Mouse (Mus musculus) monocyte, adult 2 months (primary cell): ENCODE measurements around the gene Ing4.
A peak's percentile ranks its signal among the peaks of the same experiment; 100 is the strongest.

Experiments used
- DNase-seq, 2 experiments: peaks; one replicate each; pipeline ENCODE4 v3.0.0; 2022; ENCODE audit warnings: low spot score in 2 of 2, low read depth in 1 of 2

Gene Ing4

DNA sequence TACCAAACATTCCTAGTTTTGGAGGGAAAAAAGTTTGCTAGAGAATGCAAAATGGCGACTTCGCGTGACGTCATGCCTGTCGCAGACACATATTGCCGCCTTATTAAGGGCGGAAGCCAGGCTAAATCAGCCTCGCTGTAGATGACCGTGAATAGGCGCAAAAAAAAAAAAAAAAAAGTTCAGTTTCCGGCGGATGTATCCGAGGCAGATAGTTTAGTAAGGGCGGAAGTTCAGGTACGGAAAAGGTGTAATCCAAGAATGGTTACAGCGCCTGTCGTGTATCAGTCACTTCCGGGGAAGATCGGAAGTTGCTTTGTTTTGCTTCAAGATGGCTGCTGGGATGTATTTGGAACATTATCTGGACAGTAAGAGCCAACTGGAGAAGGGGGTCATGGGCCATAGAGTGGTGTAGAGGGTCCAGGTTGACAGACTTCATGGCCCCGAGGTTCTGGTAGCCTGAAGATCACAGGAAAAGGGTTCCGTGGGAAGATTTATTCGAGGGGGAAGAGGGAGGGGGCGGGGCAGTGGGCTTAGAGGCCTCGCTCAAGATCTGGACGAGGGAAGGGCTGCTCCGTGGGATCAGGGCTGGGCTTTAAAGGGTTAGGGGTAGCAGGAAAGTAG is at the start of gene Ing4:
Gene Ing4 (plus strand): TSS at position 228 of the 621 bp plus-strand sequence.
- DNase-seq: peak; percentile 69 to 70

DNA sequence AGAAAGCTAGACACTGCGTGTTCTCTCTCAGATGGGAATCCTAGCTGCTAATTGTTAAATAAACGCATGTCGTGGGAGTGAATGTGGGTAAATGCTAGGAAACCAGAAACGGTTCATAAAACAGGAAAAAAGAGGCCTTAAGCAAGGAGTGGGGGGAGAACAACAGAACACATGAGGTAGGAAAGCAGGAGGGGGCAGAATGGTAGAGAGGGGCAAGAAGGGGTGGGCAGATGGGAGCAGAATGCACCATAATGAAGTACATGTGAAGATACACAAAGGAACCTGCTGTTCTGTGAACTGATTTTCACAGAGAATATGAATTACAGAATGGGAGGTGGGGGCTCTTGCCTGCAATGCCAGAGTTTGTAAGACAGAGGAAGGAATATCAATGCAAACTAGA is 47.3 kb upstream of the Ing4 start:
- DNase-seq: no peak

DNA sequence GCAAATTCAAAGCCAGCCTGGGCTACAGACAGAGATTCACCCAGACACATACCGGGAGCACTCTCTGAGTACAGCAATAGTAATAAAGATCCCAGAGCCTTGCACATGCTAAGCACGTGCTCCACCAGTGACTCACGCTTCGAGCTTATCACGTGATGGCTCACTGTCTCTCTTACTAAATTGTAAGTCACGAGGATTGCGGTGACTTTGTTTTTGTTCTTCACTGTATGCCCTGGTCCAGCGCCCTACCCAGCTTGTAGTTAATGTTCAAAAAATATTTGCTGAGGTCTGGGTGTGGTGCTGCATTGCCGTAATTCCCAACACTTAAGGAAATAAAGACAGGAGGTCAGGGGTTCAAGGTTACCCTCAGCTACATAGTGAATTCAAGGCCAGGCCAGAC is 46.2 kb upstream of the Ing4 start:
- DNase-seq: no peak

DNA sequence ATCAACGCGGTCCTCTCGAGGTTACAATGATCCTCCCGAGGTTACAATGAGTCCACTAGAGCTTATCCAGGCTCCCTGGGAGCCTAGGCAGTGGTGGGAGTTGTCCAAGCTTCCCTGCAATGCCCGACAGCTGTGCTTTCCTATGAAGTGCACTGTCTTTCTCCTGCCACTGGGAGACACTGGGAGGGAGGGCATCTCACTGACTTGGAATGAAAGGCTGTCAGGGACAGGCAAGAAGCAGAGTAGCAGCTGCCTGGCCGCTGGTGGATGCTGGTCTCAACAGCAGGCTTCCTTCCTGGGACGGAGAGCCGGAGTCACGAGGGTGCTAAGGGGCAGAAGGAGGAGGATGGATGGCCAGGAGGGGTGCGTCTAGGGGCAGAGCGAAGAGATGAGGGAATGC is 45.7 kb upstream of the Ing4 start:
- no peak for DNase-seq

DNA sequence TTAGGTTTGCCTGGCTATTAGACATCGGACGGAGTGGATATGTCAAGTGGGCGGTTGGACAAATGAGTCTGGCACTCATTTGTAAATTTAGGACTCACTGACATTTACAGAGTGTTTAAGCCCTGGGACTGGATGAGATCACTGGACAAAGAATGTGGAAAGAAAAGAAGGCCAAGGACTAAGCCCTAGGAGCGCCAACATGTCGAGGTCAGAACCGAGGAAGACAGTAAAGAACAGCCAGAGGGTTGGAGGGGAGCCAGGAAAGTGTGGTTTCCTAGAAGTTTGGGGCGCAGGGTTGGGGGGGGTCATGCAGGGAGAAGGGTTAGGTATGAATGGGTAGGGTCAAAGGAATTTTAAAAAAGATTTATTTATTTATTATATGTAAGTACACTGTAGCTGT is 44.3 kb upstream of the Ing4 start:
- DNase-seq: no peak

DNA sequence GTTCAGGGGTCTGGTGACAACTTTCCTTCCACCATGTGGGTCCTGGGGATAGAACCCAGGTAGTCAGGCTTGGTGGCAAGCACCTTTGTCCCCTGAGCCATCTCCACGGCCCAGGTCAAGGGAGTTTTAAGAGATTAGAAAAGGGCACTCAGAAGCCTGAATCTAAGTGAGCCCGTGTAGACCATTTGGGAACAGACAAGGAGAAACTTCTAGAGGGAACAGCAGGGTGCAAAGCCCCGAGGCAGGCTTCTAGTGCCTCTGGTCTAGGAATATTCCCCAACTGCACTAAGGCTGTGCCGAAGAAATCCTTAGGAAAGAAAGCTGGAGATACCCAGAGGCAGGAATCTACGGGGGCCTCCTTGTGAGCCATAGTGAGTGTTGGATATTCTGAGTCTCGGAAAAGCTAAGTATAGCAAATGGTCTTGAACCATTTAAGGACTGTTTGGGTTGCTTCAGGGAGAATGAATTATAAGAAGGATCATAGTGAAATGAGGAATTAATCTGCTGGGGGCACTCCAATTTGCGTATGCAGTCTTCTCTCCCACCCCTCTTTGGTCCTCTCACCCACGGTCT is 43.6 kb upstream of the Ing4 start:
- no peak for DNase-seq

DNA sequence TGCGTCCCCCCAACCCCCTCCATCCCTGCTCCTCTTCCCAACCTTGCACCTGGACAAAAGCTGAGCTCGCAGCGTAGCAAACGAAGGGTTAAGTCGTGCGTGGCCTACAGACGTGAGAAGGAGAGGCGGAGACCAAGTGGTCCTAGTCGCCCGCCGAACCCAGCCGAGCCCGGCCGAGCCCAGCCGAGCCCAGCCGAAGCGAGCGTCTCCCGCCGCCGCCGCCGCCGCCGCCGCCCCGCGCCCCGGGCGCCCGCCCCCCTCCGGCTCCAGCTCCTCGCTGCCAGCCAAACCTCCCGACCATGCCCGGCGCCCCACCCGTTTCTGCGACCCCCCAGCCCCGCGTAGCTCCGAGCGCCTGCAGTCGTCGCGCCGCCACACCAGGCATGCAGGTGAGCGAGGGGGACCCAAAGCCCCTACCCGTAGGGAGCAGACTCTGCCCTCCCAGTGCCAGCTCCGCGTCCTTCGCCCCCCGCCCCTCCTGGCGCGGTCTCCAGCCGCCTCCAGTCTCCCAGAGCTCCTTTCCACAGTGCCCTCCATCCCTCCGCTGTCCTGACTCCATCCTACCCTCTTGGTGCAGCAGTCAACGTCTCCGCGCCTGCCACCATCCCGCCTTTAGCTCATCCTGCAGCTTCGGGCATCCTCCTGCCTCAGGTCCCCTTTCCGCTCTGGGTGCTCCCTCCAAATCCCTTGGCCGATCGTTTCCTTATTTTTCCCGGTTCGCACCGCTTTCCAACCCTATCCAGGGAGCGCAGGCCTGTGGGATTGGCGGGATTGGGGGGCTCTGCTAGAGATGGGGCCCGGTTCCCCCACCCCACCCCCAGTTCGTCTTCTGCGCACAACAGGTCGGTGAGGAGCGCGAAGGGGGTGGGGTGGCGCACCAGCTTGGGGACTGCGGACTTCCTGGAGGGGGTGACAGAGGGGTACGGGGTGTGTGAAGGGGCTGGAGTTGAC is 42.7 kb upstream of the Ing4 start, which contains the start of gene Pianp:
Gene Pianp (plus strand): TSS at position 144 of the 951 bp plus-strand sequence.
- peak in 1 of 2 experiments; percentile 54 for DNase-seq

DNA sequence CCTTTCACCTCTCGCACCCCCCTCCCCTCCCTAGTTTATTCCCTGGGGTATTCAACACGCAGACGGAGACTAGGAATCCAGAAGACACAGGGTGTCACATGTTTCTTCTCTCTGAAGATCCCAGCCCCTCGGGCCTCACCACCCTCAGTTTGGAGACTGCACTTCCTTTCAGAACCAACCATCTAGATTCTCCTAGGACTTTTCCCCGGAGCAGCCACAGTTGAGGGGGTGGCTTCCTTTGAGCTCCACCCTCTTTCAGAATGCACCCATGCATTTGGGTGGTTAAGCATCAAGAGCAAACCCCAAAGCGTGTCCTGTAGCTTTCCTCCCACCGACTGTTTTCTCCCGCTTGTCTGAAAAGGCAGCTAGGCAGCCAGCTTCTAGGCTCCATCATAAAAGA is 41.5 kb upstream of the Ing4 start:
- no peak for DNase-seq

DNA sequence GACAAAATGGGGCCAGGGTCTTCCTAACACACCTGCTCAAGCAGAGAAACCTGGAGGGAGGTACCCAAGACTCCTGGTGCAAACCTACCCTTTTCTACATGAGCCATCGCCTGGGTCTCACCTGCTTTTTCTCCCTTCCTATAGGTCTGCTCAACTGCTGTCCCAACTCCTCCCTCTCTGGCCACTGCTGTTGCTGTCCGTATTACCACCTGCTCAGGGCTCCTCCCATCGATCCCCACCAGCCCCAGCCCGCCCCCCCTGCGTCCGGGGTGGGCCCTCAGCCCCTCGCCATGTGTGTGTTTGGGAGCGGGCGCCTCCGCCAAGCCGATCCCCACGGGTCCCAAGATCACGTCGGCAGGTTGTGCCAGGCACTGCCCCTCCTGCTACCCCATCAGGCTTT is 40.5 kb upstream of the Ing4 start:
- no peak for DNase-seq

DNA sequence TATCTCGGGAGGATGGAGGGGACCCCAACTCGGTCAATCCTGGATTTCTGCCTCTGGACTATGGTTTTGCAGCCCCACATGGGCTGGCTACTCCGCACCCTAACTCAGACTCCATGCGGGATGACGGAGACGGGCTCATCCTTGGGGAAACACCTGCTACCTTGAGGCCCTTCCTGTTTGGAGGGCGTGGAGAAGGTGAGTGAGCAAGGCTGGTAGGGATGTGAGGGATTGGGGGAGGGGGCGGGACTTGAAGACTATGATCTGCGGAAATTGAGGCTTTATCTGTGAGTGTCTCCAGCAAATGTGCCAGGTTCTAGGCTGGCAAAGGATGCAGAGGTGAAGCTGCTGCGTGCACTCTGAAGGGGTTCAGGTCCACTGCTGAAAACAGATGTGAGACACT is 40.0 kb upstream of the Ing4 start:
- no peak for DNase-seq

DNA sequence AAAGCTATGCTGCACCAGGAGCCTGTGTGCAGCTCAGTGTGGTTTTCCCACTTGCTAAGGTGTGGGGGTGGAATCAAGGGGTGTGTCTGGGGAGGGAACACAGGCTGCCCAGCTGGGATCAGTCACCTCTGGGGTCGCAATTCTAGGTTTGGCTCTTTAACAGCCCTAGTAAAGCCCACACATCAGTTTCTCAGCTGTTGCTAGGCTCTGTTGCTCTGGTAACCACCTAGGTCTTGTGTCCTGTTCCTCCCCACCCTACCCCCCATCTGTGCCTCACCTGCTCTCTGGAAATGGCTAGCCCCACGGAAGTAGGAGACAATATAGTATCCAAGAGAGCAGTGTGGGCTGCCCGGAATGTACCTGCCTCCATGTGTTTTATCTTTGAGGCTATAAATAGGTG is 35.9 kb upstream of the Ing4 start:
- no peak for DNase-seq

DNA sequence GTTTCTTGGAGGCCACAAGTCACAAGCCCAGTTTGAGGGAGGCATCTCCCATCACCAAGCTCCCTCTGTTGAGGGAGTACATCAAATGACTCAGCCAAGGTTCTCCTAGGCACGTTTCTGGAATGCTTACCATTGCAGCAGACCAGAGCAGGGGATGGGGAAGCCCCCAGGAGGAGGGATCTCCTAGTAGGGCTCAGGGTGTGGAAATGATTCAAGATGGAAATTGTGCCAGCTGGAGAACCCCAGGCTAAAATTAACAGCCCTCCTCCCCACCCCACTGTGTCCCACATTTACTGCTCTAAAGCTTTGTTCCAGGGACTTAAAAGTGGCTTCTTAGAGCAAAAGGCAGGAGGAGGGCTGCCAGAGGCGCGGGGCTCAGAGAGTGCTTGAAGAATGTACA is 34.5 kb upstream of the Ing4 start:
- no peak for DNase-seq

DNA sequence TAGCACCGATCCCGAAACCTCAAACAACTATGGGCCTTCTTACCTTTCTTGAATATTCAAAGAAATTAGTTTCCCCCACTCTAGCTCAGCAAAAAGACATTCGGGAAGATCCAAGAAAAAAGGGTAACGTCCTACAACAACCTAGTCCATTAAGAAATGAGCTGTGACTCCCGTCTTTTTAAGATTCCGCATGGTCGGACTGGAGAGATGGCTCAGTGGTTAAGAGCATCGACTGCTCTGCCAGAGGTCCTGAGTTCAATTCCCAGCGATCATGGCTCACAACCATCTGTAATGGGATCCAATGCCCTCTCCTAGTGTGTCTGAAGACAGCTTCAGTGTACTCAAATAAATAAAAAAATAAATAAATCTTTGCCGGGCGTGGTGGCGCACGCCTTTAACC is 31.5 kb upstream of the Ing4 start:
- DNase-seq: no peak

DNA sequence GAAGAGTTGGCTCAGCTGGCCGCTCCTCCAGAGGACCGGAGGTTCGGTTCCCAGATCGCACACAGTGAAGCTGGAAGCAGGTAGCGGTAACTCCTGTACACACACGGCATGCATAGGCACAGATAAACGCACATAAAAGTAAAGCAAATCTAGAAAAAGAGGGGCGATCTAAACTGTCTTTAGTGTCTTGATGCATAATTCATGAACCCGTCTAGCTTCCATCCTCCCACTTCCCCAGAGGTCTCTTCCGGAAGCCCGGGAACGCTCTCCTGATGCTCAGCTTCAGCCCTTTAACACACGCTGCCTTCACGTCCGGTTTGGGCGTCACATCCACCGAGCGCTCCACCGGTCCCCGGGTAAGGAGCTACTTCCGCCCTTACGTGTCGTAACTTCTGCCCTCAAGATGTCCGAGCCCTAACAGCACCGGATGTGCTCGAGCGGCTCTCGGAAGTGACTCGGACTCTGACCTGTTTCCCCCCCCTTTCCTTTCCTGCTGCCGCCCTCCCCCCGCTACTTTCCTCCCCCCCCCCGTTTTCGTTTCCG is 30.9 kb upstream of the Ing4 start:
- peak; percentile 94 to 96 for DNase-seq

DNA sequence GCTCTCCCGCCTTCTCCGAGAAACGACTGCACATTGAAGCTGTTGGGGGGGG is 30.6 kb upstream of the Ing4 start, which contains the start of gene Zfp384:
Gene Zfp384 (plus strand): TSS at position 17 of the 52 bp plus-strand sequence.
- no peak for DNase-seq

DNA sequence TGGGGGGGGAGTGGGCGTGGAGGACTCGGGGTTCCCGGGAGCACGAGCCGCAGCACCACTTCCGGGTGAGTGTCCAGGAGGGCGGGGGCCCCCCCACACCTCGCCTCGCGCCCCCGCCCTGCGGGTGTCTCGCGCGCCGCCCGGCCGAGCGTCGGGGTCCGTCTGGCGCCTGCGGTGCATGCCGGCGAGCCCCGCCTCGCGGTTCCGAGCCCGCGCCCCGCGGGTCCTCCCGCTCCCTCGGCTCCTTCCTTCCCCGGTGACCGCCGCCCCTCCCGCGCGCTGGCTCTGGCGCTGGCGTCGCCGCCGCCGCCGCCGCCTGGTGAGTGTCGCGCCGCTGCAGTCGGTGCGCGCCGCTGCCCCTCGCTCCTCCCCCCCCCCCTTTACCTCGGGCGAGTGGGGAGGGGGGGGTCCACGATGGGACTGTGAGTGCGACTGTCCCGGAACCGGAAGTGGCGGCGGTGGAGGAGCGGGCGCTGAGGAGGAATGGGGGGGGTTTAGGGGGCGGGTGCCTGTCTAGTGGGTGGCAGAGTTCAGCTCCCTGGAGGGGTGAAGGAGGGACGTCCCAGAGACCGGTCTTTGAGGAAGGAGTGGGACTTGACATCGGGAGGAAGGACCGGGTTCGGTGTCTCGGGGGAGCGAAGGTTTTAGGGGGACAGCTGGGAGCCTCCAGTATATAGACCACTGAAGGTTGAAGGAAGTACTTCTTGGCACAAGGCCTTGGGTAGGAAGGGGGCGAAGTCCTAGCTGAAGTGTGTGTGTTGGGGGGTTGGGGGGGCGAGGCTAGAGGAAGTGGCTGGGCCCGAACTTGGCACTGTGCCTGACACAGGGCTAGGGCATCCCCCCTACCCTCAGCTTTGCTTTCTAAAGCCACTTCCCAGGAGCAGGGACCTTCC is 30.1 kb upstream of the Ing4 start:
- DNase-seq: peak in 1 of 2 experiments; percentile 52

DNA sequence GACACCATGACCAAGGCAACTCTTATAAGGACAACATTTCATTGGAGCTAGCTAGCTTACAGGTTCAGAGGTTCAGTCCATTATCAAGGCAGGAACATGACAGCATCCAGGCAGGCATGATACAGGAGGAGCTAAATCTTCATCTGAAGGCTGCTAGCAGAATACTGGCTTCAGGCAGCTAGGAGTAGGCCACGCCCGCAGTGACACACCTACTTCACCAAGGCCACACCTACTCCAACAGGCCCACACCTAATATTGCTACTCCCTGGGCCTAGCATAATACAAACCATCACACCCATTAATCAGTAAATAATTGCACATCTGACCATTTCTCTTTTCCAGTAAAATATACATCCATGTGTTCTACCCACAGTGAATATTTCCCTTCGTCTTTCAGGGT is 21.9 kb upstream of the Ing4 start:
- DNase-seq: no peak

DNA sequence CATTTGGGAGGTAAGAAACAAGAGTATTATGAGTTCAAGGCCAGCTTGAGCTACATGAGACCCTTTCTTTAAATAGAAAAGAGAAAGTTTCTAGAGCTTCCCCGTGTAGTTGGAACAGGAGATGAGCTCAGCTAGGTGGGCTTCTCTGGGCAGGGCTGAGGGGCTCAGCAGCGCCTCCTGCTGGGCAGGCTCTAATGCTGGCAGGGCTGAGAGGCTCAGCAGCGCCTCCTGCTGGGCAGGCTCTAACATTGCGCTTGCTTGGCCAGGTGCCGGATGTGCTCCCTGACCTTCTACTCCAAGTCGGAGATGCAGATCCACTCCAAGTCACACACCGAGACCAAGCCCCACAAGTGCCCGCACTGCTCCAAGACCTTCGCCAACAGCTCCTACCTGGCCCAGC is 9.0 kb upstream of the Ing4 start:
- DNase-seq: peak in 1 of 2 experiments; percentile 43

DNA sequence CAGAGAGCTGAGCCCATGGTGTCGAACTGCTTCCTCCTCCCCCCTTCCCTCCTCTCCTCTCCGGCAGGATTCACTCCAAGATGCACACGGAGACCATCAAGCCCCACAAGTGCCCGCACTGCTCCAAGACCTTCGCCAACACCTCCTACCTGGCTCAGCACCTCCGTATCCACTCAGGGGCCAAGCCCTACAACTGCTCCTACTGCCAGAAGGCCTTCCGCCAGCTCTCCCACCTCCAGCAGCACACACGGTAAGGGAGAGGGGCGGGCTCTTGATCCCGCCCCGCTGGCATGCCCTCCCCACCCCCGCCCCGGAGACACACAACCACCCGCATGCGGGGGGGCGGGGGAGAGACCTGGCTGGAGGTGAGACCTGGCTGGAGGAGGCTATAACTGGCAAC is 8.0 kb upstream of the Ing4 start:
- DNase-seq: no peak

DNA sequence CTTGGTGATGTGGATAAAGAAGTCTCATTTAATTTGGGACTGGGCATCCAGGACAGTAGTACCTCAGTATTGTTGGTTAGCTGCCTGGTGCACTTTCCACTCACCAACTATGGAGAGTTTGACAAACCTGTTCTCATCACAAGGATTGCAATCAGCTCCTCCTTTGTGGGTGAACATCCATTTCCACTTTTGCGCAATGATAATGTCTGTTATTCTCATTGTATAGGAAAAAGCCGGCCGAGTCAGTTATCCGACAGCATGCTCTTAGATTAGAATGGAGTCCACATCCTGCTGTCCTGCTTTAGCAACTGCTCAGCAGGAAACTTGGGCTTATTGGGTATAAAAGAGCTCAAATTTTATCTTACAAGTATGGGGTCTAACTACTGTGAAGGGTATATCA is 894 bp upstream of the Ing4 start:
- no peak for DNase-seq

DNA sequence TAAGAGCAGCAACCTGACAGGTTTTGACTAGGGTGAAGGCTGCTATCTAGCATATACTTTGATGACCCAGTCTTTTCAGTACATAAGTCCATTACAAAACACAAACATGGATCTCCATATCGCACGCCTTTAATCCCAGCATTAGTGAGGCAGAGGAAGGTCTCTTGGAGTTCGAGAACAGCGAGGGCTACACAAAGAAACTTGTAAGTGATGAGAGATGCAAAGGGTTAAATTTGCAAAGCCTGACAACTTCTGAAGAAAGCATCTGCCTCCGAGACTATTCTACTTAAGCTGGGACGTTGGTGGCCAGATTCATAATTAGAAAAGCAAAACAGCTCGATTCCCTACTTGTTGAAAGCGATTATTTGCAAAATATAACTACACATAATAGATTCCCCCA is 429 bp upstream of the Ing4 start:
- no peak for DNase-seq

DNA sequence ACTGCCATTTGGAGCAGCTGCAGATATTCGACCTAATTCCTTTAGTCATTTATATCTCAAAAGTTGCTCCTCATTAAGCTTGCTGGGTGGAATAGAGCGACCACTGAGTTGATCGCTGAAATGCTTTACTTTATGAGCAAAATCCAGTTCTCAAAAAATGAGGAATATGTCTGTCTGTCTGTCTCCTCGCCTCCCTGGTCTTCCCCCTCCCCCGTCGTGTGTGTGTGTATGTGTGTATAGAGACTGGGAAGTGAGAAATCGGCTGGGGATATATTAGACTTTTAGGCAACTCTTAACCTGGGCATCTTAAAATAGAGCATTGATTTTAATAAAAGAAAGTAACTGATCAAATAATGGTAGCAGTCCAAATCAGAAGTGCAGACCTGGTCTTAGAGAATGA is 661 bp downstream of the Ing4 start:
- DNase-seq: no peak
